8 mouse cellular contexts compared by ENCODE assay signal in genomic region chr4:137593601-137594495, GRCm38 (mm10). TPM values are rescaled to one million over a fixed set of nuclear protein-coding genes. Genes with fewer than 3 reads are reported as not detected.
DNase-seq lines count a peak whose midpoint lies in the region; ATAC-seq and TF ChIP-seq lines count a peak whose summit lies in the region.

Usp48 (plus strand) TSS chr4:137593755.

- 0 out of 2 replicates have a peak, but pooled peaks cover 5% of the 10 kb centered on the region for H3K36me3 ChIP-seq in embryonic facial prominence, embryonic 13.5 days
- no peaks in the 10 kb centered on the region for H3K36me3 ChIP-seq in kidney, adult 2 months (ENCODE audit: control insufficient read depth, insufficient read depth, low read length)
- peaks cover 7% of the 10 kb centered on the region; the same call in 1 of the 2 replicates for H3K36me3 ChIP-seq in limb, embryonic 12.5 days
- no peaks in the 10 kb centered on the region for H3K36me3 ChIP-seq in midbrain, embryonic 15.5 days (replicated peaks)
- no peaks in the 10 kb centered on the region for H3K36me3 ChIP-seq in spleen, adult 2 months (ENCODE audit: control insufficient read depth, insufficient read depth, low read length)

- no peaks in the 10 kb centered on the region for H3K27me3 ChIP-seq in embryonic facial prominence, embryonic 13.5 days
- H3K27me3 ChIP-seq in kidney, adult 2 months (replicated peaks; ENCODE audit: control insufficient read depth, insufficient read depth, low read length), result no peaks in the 10 kb centered on the region
- H3K27me3 ChIP-seq in limb, embryonic 12.5 days, result no peaks in the 10 kb centered on the region
- no peaks in the 10 kb centered on the region for H3K27me3 ChIP-seq in midbrain, embryonic 15.5 days (replicated peaks)
- no peaks in the 10 kb centered on the region for H3K27me3 ChIP-seq in spleen, adult 2 months (ENCODE audit: control insufficient read depth, insufficient read depth, low read length)

- WGBS in embryonic facial prominence, embryonic 13.5 days, result under 1% methylated on average over 92 of the region's 92 CpGs
- WGBS in kidney, adult 2 months, result under 1% methylated on average over 91 of the region's 92 CpGs
- under 1% methylated on average over 92 of the region's 92 CpGs for whole genome bisulfite sequencing in limb, embryonic 12.5 days
- under 1% methylated on average over 91 of the region's 92 CpGs for WGBS in midbrain, embryonic 15.5 days
- WGBS in spleen, adult 2 months, result under 1% methylated on average over 92 of the region's 92 CpGs

- H3K4me3 ChIP-seq in embryonic facial prominence, embryonic 13.5 days, result peak within 1 kb of the TSS; percentile 93
- peak within 1 kb of the TSS; percentile 92 for H3K4me3 ChIP-seq in kidney, adult 2 months (ENCODE audit: insufficient read depth, low read depth, low read length)
- H3K4me3 ChIP-seq in limb, embryonic 12.5 days (replicated peaks), result peak within 1 kb of the TSS; percentile 92
- H3K4me3 ChIP-seq in midbrain, embryonic 15.5 days, result peak within 1 kb of the TSS; percentile 56
- H3K4me3 ChIP-seq in spleen, adult 2 months (ENCODE audit: extremely low read depth, insufficient read depth, insufficient read length), result peak within 1 kb of the TSS; percentile 92

- H3K4me2 ChIP-seq in embryonic facial prominence, embryonic 13.5 days, result peak within 1 kb of the TSS; percentile 91
- peak within 1 kb of the TSS; percentile 87 for H3K4me2 ChIP-seq in limb, embryonic 12.5 days
- peak within 1 kb of the TSS; percentile 65 for H3K4me2 ChIP-seq in midbrain, embryonic 15.5 days

- peak; percentile 93 for DNase-seq in 3134 (ENCODE audit: extremely low read depth, insufficient read length, low spot score)
- peak; percentile 100 for DNase-seq in adrenal gland, postnatal 36 days
- peak; percentile 99 for DNase-seq in heart, adult 18-20 months
- DNase-seq in kidney, adult 2 months, result peak; percentile 99
- peak; percentile 98 to 99 for DNase-seq in spleen, adult 2 months (ENCODE audit: low read depth in 1 of 2, low spot score in 2 of 2)

- peak within 1 kb of the TSS; percentile 91 for H3K9ac ChIP-seq in embryonic facial prominence, embryonic 13.5 days
- peak within 1 kb of the TSS; percentile 83 for H3K9ac ChIP-seq in limb, embryonic 12.5 days (replicated peaks)
- H3K9ac ChIP-seq in midbrain, embryonic 15.5 days, result peak within 1 kb of the TSS; percentile 77

- H3K9me3 ChIP-seq in embryonic facial prominence, embryonic 13.5 days, result no peaks in the 10 kb centered on the region
- H3K9me3 ChIP-seq in limb, embryonic 12.5 days, result no peaks in the 10 kb centered on the region
- no peaks in the 10 kb centered on the region for H3K9me3 ChIP-seq in midbrain, embryonic 15.5 days

- H3K4me1 ChIP-seq in embryonic facial prominence, embryonic 13.5 days, result peaks cover 26% of the 10 kb centered on the region
- H3K4me1 ChIP-seq in kidney, adult 2 months (ENCODE audit: control insufficient read depth, insufficient read depth, low read length), result peaks cover 7% of the 10 kb centered on the region
- peaks cover 27% of the 10 kb centered on the region for H3K4me1 ChIP-seq in limb, embryonic 12.5 days (replicated peaks)
- peaks cover 28% of the 10 kb centered on the region for H3K4me1 ChIP-seq in midbrain, embryonic 15.5 days
- peaks cover 5% of the 10 kb centered on the region; the same call in 1 of the 2 replicates for H3K4me1 ChIP-seq in spleen, adult 2 months (ENCODE audit: control insufficient read depth, insufficient read depth, insufficient read length)

- ATAC-seq in embryonic facial prominence, embryonic 13.5 days (ENCODE audit: insufficient number of reproducible peaks, insufficient read depth, low FRiP score, low TSS enrichment, low read depth), result peak; percentile 90
- peak; percentile 96 for ATAC-seq in limb, embryonic 12.5 days (ENCODE audit: insufficient number of reproducible peaks, insufficient read depth, low FRiP score, low TSS enrichment, low read depth)
- ATAC-seq in midbrain, embryonic 15.5 days (replicated peaks), result peak; percentile 95

- peak; percentile 75 for TF ChIP-seq POLR2A in kidney, adult 2 months (IDR thresholded peaks at IDR 0.05; ENCODE audit: low read depth, low read length)
- TF ChIP-seq POLR2A in spleen, adult 2 months (IDR thresholded peaks at IDR 0.05; ENCODE audit: low read depth, low read length), result peak; percentile 91

- H3K27ac ChIP-seq in embryonic facial prominence, embryonic 13.5 days, result peak within 1 kb of the TSS; percentile 100
- H3K27ac ChIP-seq in kidney, adult 2 months (ENCODE audit: insufficient read depth, low read depth, low read length), result peak within 1 kb of the TSS; percentile 97
- peak within 1 kb of the TSS; percentile 98 for H3K27ac ChIP-seq in limb, embryonic 12.5 days
- H3K27ac ChIP-seq in midbrain, embryonic 15.5 days, result peak within 1 kb of the TSS; percentile 98
- peak within 1 kb of the TSS; percentile 98 for H3K27ac ChIP-seq in spleen, adult 2 months (ENCODE audit: insufficient read depth, low read length)

- no peak for TF ChIP-seq CTCF in kidney, adult 2 months (conservative IDR thresholded peaks at IDR 0.05; ENCODE audit: insufficient read depth, insufficient read length, low read depth, low read length)
- no peak for TF ChIP-seq CTCF in spleen, adult 2 months (IDR thresholded peaks at IDR 0.05; ENCODE audit: extremely low read depth, insufficient read depth, insufficient read length, insufficient replicate concordance)

RNA-seq across cellular contexts. Expression of gene Usp48, which starts in this region (rescaled TPM):
- 100 to 1,000 TPM; 100 to 116 TPM for total RNA-seq in adrenal gland, postnatal 36 days (2021)
- 83.3 and 86.5 TPM in 2 replicates for polyA plus RNA-seq in embryonic facial prominence, embryonic 13.5 days (2015; fragmentation: Nextera tagmentation; extraction: Ambion mirVana)
- 10 to 100 TPM; 25.4 to 35.2 TPM for total RNA-seq in heart, adult 18-20 months (2021)
- 38.6 and 39.5 TPM in 2 replicates for polyA plus RNA-seq in kidney, adult 2 months (2012; rRNA removed)
- polyA plus RNA-seq in limb, embryonic 12.5 days (2016; fragmentation: Nextera tagmentation; extraction: Ambion mirVana), result 90.7 and 100 TPM in 2 replicates
- 67.0 and 70.6 TPM in 2 replicates for polyA plus RNA-seq in midbrain, embryonic 15.5 days (2015; fragmentation: Nextera tagmentation; extraction: Ambion mirVana)
- 64.1 and 68.3 TPM in 2 replicates for polyA plus RNA-seq in spleen, adult 2 months (2012; rRNA removed)

Comparison
In these comparisons a context has a peak if more than half of its experiments do, and no peak if none do; other contexts are left out.
1. Peak in every context shown above with its lines: DNase-seq, ATAC-seq, H3K4me3 ChIP-seq and H3K27ac ChIP-seq.